Mouse (Mus musculus) CH12.LX (cell line): ENCODE results near the gene Prnp.

Experiments
- BHLHE40 ChIP-seq: IDR thresholded peaks from 2 replicates; pipeline ENCODE4 v1.6.1; 2011; ENCODE audit warnings: mild to moderate bottlenecking, low read depth, low read length, improper control_type of control experiment
- CTCF ChIP-seq, 2 experiments: IDR thresholded peaks in 1 of 2; conservative IDR thresholded peaks in 1 of 2; 2 replicates each; pipeline ENCODE4 v1.5.1; 2011 to 2012; ENCODE audit warnings: low read depth in 2 of 2, low read length in 2 of 2, improper control_type of control experiment in 1 of 2, inconsistent platforms in 1 of 2, mild to moderate bottlenecking in 1 of 2, moderate library complexity in 1 of 2
- EP300 ChIP-seq: IDR thresholded peaks from 2 replicates; pipeline ENCODE4 v1.6.1; 2011; ENCODE audit warnings: low read length, improper control_type of control experiment
- JUN ChIP-seq: IDR thresholded peaks from 2 replicates; pipeline ENCODE4 v1.6.1; 2011; ENCODE audit warnings: low read depth, mild to moderate bottlenecking, low read length, improper control_type of control experiment, moderate library complexity; ENCODE audit not compliant: insufficient read depth
- JUND ChIP-seq: conservative IDR thresholded peaks from 2 replicates; pipeline ENCODE4 v1.6.1; 2011; ENCODE audit warnings: low read depth, low read length, improper control_type of control experiment
- MEF2A ChIP-seq: IDR thresholded peaks from 2 replicates; pipeline ENCODE4 v1.6.1; 2014; ENCODE audit warnings: low read depth, mild to moderate bottlenecking, inconsistent platforms, low read length, improper control_type of control experiment, borderline replicate concordance
- MYC ChIP-seq: IDR thresholded peaks from 2 replicates; pipeline ENCODE4 v1.6.1; 2011; ENCODE audit warnings: low read depth, mild to moderate bottlenecking, improper control_type of control experiment, low read length
- POLR2A ChIP-seq: IDR thresholded peaks from 2 replicates; pipeline ENCODE4 v1.6.1; 2011; ENCODE audit warnings: low read depth, mild to moderate bottlenecking, improper control_type of control experiment, low read length
- RAD21 ChIP-seq: IDR thresholded peaks from 2 replicates; pipeline ENCODE4 v1.6.1; 2011; ENCODE audit warnings: low read depth, mild to moderate bottlenecking, low read length, improper control_type of control experiment, moderate library complexity

DNA sequence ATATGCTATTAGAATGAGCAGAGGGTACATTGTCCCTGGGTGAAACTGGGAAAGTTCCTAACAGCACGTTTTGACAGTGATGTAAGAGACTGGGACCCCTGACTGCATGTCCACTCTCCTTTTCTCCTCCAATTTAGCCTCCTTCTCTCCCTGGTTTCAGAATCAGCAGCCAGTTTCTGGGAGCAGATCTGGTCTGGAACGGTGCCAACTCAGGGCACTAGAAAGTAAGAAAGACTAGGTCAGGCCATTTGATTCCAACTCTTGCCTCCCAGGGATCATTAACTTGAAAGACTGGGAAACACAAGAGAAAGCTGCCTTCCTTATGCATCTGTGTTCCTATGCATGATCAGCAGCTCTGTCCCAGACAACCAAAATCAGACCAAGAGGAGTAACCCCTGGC is 42.7 kb downstream of the Prnp start:
- TF ChIP-seq JUND = no peak
- TF ChIP-seq MYC = no peak
- TF ChIP-seq BHLHE40 = no peak
- TF ChIP-seq POLR2A = no peak
- no peak for TF ChIP-seq EP300
- no peak for TF ChIP-seq MEF2A
- TF ChIP-seq JUN = no peak
- TF ChIP-seq RAD21 = no peak
- no peak for TF ChIP-seq CTCF (conservative IDR thresholded peaks at IDR 0.05 in 1 of 2, IDR thresholded peaks at IDR 0.05 in 1 of 2; ENCODE audit: low read depth in 2 of 2, low read length in 2 of 2)
